Mouse (Mus musculus) layer of hippocampus, adult 2 months (tissue): ENCODE results near the gene Sim1. TPM values are rescaled to one million over a fixed set of nuclear protein-coding genes. Genes with fewer than 3 reads are reported as not detected.

Experiments used
- DNase-seq, 2 experiments: peaks; one replicate each; pipeline ENCODE4 v3.0.0; 2022; ENCODE audit warnings: low spot score in 2 of 2
- H3K27ac ChIP-seq: fragments of 200-600 bp; 2 replicates; pipeline ENCODE4 v1.8.1; 2022
- H3K4me3 ChIP-seq: fragments of 200-600 bp; 2 replicates; pipeline ENCODE4 v1.8.1; 2022; ENCODE audit warnings: mild to moderate bottlenecking
- CTCF ChIP-seq: fragments of 200-600 bp; conservative IDR thresholded peaks from 2 replicates; pipeline ENCODE4 v1.8.1; 2022; ENCODE audit warnings: antibody characterized with exemption, mild to moderate bottlenecking, moderate library complexity
- total RNA-seq, 2 experiments: library from RNA; stranded (reverse); gene quantifications; 2 replicates each; pipeline ENCODE4 v1.2.3; 2021

The Sim1 gene
- total RNA-seq, 2 experiments from 2014 or later, result not detected

GRCm38 (mm10) chr10:51014901-51015300 is 120.3 kb downstream of the Sim1 start:
- no peak overlapping the region for H3K4me3 ChIP-seq
- no peak for TF ChIP-seq CTCF
- H3K27ac ChIP-seq, result no peak overlapping the region
- no peak for DNase-seq

GRCm38 (mm10) chr10:51015362-51015761 is 120.8 kb downstream of the Sim1 start:
- no peak for DNase-seq
- no peak overlapping the region for H3K4me3 ChIP-seq
- no peak overlapping the region for H3K27ac ChIP-seq
- no peak for TF ChIP-seq CTCF

- TF ChIP-seq CTCF, result no peak
- Histone ChIP-seq H3K4me3 (no peak overlapping the region), H3K27ac (no peak overlapping the region)
- no peak for DNase-seq
Observed at GRCm38 (mm10) chr10:51023308-51024279, 129.0 kb downstream of the Sim1 start.
